Mouse (Mus musculus): Measurements from ENCODE around the gene Rev3l. TPM values are rescaled to one million over a fixed set of nuclear protein-coding genes. Genes with fewer than 3 reads are reported as not detected.

The Rev3l gene
- total RNA-seq, 2 experiments from 2014 or later, result 39.4 to 41.1 TPM

DNA sequence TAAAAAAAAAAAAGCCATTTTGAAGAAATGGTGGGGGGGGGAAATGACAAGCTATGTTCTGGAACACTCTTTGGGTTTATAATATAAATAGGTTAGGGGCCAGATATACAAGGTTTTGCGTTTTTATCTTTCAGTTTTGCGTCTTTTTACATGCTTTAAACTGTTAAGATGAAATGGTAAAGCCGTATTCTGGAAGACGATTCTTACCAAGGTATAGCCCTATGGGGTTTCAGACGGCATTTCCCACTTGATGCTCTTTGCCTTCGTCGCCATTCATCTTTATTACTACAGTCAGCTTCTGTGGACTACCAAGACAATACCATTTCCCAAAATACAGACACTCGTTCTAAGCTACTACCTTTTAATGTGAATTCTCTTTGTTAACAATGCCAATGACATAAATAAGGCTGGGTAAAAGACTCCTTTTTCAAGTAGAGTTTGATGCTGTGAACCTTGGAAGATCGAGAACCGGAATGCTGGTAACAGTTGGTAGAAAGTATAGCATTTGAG, 1.6 kb downstream of the Rev3l start:
- DNase-seq (ENCODE audit: low spot score in 2 of 2), result no peak
- peak overlapping the region; percentile 100 for H3K4me3 ChIP-seq
- peak overlapping the region; percentile 98 for H3K27ac ChIP-seq
- no peak for TF ChIP-seq CTCF (conservative IDR thresholded peaks at IDR 0.05)

DNA sequence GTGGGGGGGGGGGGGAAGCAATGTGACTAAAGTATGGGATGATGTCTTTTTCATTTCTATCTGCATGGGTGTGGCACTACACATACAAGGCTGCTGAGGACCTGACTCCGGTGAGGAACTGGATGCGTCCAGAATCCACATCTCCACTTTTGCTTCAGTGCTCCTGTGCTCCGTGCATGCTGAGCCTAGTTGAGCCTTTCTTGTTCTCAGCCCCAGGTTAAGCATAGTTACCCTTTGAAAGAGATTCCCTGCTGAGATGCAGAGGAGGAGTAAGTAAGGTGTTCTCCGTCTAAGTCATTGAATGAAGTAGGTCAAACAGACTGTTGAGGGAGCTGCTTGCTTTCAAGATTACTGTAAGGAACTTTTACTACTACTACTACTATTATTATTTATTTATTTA, 4.3 kb downstream of the Rev3l start:
- Histone ChIP-seq H3K27ac (no peak overlapping the region), H3K4me3 (no peak overlapping the region)
- no peak for TF ChIP-seq CTCF (conservative IDR thresholded peaks at IDR 0.05)
- no peak for DNase-seq (ENCODE audit: low spot score in 2 of 2)

DNA sequence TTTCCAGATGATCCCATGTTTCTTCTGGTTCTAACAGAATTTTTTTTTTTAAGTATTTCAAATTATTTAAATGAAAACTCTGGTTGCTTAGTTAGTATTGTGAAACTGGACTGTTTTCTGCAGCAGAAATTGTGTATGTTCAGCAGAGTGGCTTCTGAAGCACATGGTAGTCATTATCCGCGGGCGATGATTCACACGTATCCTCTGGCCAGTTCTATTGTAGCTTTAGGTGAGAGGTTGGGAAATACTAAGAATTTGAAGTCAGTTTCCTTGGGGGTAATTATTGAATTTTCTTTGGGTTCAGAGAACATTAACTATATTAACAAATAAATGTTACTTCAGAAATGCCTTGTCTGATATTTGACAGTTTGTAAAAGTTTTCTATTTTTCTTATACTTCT, 10.1 kb downstream of the Rev3l start:
- TF ChIP-seq CTCF (conservative IDR thresholded peaks at IDR 0.05), result no peak
- Histone ChIP-seq H3K27ac (no peak overlapping the region), H3K4me3 (no peak overlapping the region)
- no peak for DNase-seq (ENCODE audit: low spot score in 2 of 2)

DNA sequence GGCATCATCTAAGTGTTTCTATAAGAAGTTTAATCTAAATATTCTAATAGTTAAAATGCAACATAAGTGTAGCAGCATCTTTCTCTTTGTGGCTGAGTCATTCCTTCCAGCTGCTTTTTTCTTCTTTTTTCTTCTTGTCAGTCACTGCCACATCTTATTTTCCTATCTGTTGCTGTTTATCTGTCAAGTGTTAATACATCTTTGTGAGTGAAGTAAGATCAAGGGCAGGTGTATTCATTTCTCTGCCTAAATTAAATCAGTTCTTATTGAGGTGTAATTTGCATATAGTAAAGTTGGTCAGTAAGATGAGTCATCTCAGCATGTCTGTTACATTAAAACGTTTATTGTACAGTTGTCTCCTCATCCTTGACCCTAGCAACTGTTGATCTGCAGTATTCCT, 32.8 kb downstream of the Rev3l start:
- Histone ChIP-seq H3K4me3 (no peak overlapping the region), H3K27ac (no peak overlapping the region)
- DNase-seq (ENCODE audit: low spot score in 2 of 2), result no peak
- no peak for TF ChIP-seq CTCF (conservative IDR thresholded peaks at IDR 0.05)

DNA sequence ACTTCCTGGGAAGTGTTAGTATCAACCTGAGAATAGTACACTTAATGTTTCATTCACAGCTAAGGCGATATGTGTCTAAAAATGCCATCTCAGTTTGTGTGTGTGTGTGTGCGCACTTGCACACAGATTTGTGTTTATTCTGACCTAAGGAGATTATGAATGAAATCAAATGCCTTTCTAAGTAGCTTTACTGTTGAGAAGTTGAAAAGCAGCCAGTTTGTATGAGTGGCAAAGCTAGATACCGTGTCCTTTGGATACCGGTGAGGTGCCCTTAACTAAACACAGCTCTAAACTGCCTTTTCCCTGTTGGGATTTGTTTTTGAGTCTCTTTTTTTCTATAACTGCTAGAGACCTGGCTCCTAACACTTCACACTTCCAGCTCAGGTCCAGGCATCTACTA, 34.8 kb downstream of the Rev3l start:
- TF ChIP-seq CTCF (conservative IDR thresholded peaks at IDR 0.05), result no peak
- H3K27ac ChIP-seq, result no peak overlapping the region
- H3K4me3 ChIP-seq, result no peak overlapping the region
- no peak for DNase-seq (ENCODE audit: low spot score in 2 of 2)

DNA sequence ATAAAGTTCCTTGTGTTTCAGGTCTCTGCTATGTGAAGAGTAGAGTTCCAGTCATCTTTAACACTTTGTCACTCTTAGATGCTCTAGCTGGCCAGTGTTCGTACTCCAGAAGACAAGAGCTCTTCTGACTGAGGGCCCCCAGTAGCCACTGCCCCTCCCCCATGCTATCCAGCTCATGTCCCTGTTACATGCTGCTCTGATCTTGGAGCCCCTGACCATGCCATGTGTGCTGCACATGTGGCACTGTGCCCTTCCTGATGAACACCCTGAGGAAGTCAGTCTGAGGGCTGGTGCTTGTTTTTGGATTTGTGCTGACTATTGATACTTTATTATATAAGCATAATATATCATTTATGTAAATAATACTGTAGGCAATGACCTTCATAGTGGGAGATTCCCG, 40.3 kb downstream of the Rev3l start:
- DNase-seq (ENCODE audit: low spot score in 2 of 2), result no peak
- no peak for TF ChIP-seq CTCF (conservative IDR thresholded peaks at IDR 0.05)
- Histone ChIP-seq H3K27ac (no peak overlapping the region), H3K4me3 (no peak overlapping the region)

DNA sequence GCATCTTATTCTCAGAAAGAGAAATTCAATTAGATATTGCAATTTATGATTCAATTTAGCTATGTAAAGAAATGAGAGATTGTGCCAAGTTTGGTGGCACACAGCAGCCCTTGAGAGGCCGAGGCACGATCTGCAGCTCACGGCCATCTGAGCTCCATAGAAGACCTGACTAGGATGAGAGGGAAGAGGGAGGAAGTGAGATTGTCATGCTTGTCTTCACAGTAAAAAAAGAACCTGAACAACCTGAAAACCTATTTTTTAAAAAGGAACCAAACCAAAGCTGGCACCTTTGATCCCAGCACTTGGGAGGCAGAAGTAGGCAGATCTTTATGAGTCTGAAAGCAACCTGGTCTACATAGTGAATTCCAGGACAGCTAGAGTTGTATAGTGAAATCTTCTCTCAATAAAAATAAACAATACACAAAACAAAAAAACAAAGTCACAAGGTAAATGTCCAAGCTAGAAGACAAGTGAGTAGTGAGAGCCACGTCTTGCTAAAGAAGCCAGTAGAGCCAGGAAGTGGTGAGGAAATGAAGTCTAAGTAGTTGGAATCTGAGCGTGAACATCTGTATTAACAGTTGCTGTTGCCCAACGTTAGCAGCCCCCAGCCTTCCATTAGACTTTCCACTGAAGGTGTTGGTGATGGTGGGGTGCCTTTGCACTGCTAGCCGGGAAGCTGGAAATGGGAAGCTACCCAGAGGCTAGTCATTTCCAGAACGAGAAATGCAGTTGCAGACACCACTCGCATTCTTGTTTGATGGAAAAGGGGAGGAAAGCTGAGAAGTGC, 42.2 kb downstream of the Rev3l start:
- DNase-seq (ENCODE audit: low spot score in 2 of 2), result no peak
- no peak for TF ChIP-seq CTCF (conservative IDR thresholded peaks at IDR 0.05)

DNA sequence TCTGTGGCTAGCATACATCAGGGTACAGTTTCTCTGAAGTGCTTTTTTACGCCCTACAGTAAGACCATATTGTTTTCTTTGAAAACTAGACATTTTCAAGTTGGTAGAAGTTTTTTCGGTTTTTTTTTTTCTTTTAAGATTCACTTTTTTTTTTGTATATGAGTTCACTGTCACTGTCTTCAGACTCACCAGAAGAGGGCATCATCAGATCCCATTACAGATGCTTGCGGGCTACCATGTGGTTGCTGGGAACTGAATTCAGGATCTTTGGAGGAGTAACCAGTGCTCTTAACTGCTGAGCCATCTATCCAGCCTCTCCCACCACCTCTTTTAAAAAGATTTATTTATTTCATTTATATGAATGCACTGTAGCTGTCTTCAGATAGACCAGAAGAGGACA, 45.0 kb downstream of the Rev3l start:
- DNase-seq (ENCODE audit: low spot score in 2 of 2), result no peak
- no peak overlapping the region for H3K27ac ChIP-seq
- TF ChIP-seq CTCF (conservative IDR thresholded peaks at IDR 0.05), result peak; percentile 56
- H3K4me3 ChIP-seq, result no peak overlapping the region

More for the DNA sequence above, 42.2 kb downstream of the Rev3l start:
- Histone ChIP-seq H3K4me3 (no peak overlapping the region), H3K27ac (no peak overlapping the region)

DNA sequence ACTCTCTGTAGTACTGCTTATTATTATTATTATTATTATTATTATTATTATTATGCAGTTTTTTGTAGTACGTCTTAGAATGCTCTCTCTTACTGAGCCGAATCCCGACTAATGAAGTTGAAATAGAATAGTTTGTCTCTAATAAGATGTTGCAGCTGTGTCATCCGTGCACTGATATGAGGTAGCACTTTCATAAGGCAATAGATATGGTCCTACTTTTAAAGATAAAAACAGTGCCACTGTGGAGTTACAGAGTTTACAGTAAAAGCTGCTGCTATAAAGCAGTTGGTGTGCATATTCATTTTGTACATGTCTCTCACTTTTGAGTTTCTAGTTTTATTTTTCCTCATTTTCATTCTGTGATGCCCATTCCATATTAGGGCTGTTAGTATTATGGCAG, 46.4 kb downstream of the Rev3l start:
- Histone ChIP-seq H3K27ac (no peak overlapping the region), H3K4me3 (no peak overlapping the region)
- no peak for DNase-seq (ENCODE audit: low spot score in 2 of 2)
- TF ChIP-seq CTCF (conservative IDR thresholded peaks at IDR 0.05), result no peak

DNA sequence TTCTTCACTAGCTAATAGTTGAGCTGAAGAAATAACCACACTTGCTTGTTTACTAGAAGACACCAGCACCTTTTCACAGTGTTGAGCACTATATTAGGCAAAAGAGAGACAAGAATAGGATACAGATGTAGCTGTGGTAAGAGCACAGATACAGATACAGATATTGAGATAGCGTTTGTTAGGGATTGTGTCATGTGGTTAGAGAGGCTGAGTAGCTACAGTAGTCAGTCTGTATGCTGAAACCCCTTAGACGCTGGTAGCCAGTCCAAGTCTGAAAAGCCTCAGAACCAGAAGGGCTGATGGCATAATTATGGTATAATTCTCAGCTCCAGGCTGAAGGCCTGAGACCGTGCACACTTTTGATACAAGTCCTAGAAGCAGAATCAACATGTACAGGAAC, 53.3 kb downstream of the Rev3l start:
- H3K27ac ChIP-seq, result no peak overlapping the region
- TF ChIP-seq CTCF (conservative IDR thresholded peaks at IDR 0.05), result no peak
- no peak for DNase-seq (ENCODE audit: low spot score in 2 of 2)
- H3K4me3 ChIP-seq, result no peak overlapping the region

DNA sequence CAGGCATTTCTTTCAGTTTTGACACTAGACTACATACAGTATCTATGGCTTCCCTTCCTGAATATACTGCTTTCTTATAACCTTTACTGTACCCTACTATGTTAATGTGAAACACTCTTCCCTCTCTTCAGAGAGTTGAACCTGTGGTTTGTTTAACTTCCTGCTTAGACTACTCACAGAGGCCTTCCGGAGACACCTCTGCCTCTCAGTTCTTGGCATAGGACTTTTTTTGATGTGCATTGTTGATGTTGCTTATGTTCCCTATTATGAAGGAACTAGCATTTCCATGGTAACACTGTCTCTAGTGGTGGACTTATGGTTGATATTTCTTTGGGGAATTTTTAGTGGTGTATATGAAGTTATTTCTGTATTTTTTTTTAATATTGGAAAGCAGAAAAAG, 61.4 kb downstream of the Rev3l start:
- 0 out of 2 replicates have a peak, but pooled peaks have one; percentile 10 for TF ChIP-seq CTCF (conservative IDR thresholded peaks at IDR 0.05)
- DNase-seq (ENCODE audit: low spot score in 2 of 2), result no peak
- no peak overlapping the region for H3K4me3 ChIP-seq
- H3K27ac ChIP-seq, result no peak overlapping the region

DNA sequence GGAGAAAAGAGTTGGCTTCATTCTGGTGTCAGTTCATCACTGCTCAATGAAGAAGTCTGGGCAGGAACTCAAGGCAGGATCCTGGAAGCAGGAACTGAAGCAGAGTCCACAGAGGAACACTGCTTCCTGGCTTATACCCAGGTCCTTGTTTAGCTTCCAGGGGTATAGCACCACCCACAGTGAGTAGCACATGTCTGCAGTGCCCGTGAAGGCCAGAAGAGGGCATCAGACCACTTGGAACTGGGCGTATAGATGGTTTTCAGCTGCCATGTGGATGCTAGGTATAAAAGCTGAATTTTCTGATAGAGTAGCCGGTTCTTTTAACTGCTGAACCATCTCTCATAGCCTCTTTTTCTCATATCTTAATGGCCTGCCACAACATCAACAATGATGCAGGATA, 79.6 kb downstream of the Rev3l start:
- H3K27ac ChIP-seq, result no peak overlapping the region
- peak; percentile 66 for TF ChIP-seq CTCF (conservative IDR thresholded peaks at IDR 0.05)
- H3K4me3 ChIP-seq, result no peak overlapping the region
- no peak for DNase-seq (ENCODE audit: low spot score in 2 of 2)

DNA sequence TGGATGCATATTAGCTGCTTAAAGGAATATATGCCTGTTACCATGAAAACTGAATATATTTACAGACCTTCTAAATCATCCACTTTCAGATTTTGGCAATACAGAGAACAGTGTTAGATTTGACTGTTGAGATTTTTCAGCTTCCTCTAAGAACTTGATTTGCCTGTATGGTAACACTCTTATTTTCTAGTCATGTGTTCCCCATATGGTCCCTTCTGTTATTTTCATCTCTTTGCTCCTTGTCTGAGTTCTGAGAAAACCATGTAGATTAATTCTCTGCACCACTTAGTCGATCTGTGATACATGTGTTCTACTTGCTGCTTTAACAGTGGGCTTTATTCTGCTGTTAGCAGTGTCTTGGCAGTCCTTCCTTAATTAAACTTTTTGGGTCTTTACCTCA, 110.7 kb downstream of the Rev3l start:
- no peak for DNase-seq (ENCODE audit: low spot score in 2 of 2)
- peak overlapping the region; percentile 28; the same call in 1 of the 2 replicates for H3K27ac ChIP-seq

DNA sequence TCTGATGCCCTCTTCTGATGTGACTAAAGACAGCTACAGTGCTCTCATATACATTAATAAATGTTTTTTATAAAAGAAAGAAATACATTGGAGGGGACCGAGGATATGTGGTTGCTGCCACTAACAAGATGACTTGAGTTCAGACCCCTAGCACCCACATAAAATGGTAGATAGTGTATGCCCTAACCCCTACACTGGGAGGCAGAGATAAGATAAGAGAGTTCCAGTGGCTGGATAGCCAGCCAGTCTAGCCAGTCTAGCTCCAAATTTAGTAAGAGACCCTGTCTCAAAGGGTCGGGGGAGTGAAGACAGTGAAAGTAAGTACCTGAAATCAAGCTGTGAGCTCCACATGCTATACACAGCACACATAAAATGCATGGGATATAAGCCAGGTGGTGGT, 133.6 kb downstream of the Rev3l start:
- TF ChIP-seq CTCF (conservative IDR thresholded peaks at IDR 0.05), result no peak
- Histone ChIP-seq H3K27ac (no peak overlapping the region), H3K4me3 (no peak overlapping the region)
- no peak for DNase-seq (ENCODE audit: low spot score in 2 of 2)

More for the DNA sequence above, 110.7 kb downstream of the Rev3l start:
- no peak for TF ChIP-seq CTCF (conservative IDR thresholded peaks at IDR 0.05)
- H3K4me3 ChIP-seq, result no peak overlapping the region

Measured in layer of hippocampus, adult 2 months (tissue).